Mouse (Mus musculus) stomach, postnatal 0 days (tissue): Measurements from ENCODE around the gene Dnajc4.

Experiments used
- CTCF ChIP-seq: IDR thresholded peaks from 2 replicates; pipeline ENCODE4 v1.5.1; 2016; ENCODE audit warnings: antibody characterized with exemption, low read depth, mild to moderate bottlenecking, moderate library complexity
- EP300 ChIP-seq: optimal IDR thresholded peaks from 2 replicates; pipeline ENCODE3; 2016; ENCODE audit warnings: antibody characterized with exemption

DNA sequence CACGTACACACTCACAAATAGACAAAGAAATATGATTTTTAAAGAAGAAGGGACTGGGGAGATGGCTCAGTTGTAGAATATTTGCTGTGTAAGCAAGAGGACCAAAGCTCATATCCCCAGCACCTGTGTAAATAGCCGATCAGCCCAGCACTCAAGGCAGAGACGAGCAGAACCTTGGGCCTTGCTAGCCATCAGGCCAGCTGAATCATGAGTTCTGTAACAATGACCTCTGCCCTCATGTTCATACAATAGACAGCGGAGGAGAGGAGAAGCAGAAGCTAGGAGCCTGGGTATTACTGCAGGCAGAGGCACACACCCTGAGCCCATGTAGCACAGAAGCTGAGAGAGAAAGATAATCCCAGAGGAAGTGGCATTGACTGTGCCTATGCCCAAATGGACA lies 20.1 kb upstream of the Dnajc4 start:
- TF ChIP-seq CTCF: no peak
- TF ChIP-seq EP300: no peak
